Mouse (Mus musculus) hindbrain, embryonic 12.5 days (tissue): ENCODE data around the gene Gm20388. TPM values are rescaled to one million over a fixed set of nuclear protein-coding genes. Genes with fewer than 3 reads are reported as not detected.
A peak's percentile ranks its signal among the peaks of the same experiment; 100 is the strongest.

Source experiments
- ATAC-seq: fragments of 200-750 bp; cut with Nextera tagmentation; 2 replicates; pipeline ENCODE4 v1.8.0; 2017; ENCODE audit warnings: moderate TSS enrichment; ENCODE audit not compliant: low FRiP score
- H3K27ac ChIP-seq: fragments of 300-500 bp; sonication (generic); 2 replicates; pipeline ENCODE4 v1.5.1; 2016; ENCODE audit warnings: mild to moderate bottlenecking
- H3K27me3 ChIP-seq: fragments of 300-500 bp; sonication (generic); 2 replicates; pipeline ENCODE4 v1.6.1; 2016; ENCODE audit warnings: mild to moderate bottlenecking
- H3K36me3 ChIP-seq: fragments of 300-500 bp; sonication (generic); 2 replicates; pipeline ENCODE4 v1.6.1; 2016; ENCODE audit warnings: mild to moderate bottlenecking
- H3K4me1 ChIP-seq: fragments of 300-500 bp; sonication (generic); 2 replicates; pipeline ENCODE4 v1.6.1; 2016
- H3K4me2 ChIP-seq: fragments of 300-500 bp; sonication (generic); replicated peaks from 2 replicates; pipeline ENCODE4 v1.6.1; 2016; ENCODE audit warnings: mild to moderate bottlenecking
- H3K4me3 ChIP-seq: fragments of 300-500 bp; sonication (generic); 2 replicates; pipeline ENCODE4 v1.5.1; 2016; ENCODE audit warnings: mild to moderate bottlenecking
- H3K9ac ChIP-seq: fragments of 300-500 bp; sonication (generic); 2 replicates; pipeline ENCODE4 v1.6.1; 2016; ENCODE audit warnings: mild to moderate bottlenecking, moderate library complexity
- H3K9me3 ChIP-seq: fragments of 300-500 bp; sonication (generic); replicated peaks from 2 replicates; pipeline ENCODE4 v1.6.1; 2016; ENCODE audit warnings: mild to moderate bottlenecking
- WGBS: fragments of 180-500 bp; shearing (Covaris S2); methylation state at CpG from one replicate; pipeline ENCODE4 v1.1.7; 2016; 5-methylcytosine and 5-hydroxymethylcytosine counted together
- polyA plus RNA-seq: library from polyadenylated mRNA; unstranded; fragments of >200 nt; fragmentation: Nextera tagmentation; extraction: Ambion mirVana; gene quantifications from 2 replicates; pipeline ENCODE4 v1.2.1, GENCODE M21; 2016

Gm20388 gene
- polyA plus RNA-seq, 1 experiment from 2014 or later: not detected

- 0 out of 2 replicates have a peak, but pooled peaks cover 4% of the 10 kb centered on the region for H3K9me3 ChIP-seq
- H3K27me3 ChIP-seq: no peaks in the 10 kb centered on the region
- no peaks in the 10 kb centered on the region for H3K36me3 ChIP-seq
- no peak for ATAC-seq
- 81% methylated on average over 11 of the region's 11 CpGs for WGBS
- H3K4me2 ChIP-seq: no peak overlapping the region
- no peak overlapping the region for H3K27ac ChIP-seq
- no peak overlapping the region for H3K4me3 ChIP-seq
- H3K9ac ChIP-seq: no peak overlapping the region
- no peaks in the 10 kb centered on the region for H3K4me1 ChIP-seq
Measured at GRCm38 (mm10) chr8:123635671-123636070, 3725.0 kb downstream of the Gm20388 start.

GRCm38 (mm10) chr8:123643330-123644051 is 3732.8 kb downstream of the Gm20388 start:
- Histone ChIP-seq H3K4me3 (peak overlapping the region; percentile 26), H3K4me1 (no peaks in the 10 kb centered on the region), H3K4me2 (peak overlapping the region; percentile 47), H3K9me3 (0 out of 2 replicates have a peak, but pooled peaks cover 4% of the 10 kb centered on the region), H3K36me3 (no peaks in the 10 kb centered on the region), H3K9ac (peak overlapping the region; percentile 27; the same call in 1 of the 2 replicates), H3K27ac (no peak overlapping the region), H3K27me3 (peaks cover 10% of the 10 kb centered on the region; the same call in 1 of the 2 replicates)
- 15% methylated on average over 25 of the region's 25 CpGs for WGBS
- ATAC-seq: no peak

DNA sequence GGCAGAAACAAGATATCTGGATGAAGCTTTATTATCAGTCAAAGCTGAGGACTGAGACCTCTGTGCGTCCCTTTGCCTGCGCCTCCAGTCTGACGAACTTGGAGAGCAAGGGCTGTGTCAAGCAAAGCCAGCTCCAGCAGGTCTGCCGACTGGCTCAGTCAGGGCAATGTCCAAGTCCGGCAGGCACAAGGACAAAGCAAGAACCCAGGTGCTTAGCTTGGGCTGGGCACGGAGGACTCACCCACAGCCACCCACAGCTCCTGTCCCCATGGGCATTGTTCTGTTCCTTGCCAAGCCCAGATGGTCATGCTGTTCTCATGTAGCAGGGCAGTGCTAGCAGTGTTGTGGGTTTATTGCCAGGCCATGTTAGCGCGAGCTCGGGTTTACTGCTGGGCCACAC is 3734.6 kb downstream of the Gm20388 start:
- WGBS: 72% methylated on average over 9 of the region's 9 CpGs
- no peak overlapping the region for H3K4me3 ChIP-seq
- no peak for ATAC-seq

DNA sequence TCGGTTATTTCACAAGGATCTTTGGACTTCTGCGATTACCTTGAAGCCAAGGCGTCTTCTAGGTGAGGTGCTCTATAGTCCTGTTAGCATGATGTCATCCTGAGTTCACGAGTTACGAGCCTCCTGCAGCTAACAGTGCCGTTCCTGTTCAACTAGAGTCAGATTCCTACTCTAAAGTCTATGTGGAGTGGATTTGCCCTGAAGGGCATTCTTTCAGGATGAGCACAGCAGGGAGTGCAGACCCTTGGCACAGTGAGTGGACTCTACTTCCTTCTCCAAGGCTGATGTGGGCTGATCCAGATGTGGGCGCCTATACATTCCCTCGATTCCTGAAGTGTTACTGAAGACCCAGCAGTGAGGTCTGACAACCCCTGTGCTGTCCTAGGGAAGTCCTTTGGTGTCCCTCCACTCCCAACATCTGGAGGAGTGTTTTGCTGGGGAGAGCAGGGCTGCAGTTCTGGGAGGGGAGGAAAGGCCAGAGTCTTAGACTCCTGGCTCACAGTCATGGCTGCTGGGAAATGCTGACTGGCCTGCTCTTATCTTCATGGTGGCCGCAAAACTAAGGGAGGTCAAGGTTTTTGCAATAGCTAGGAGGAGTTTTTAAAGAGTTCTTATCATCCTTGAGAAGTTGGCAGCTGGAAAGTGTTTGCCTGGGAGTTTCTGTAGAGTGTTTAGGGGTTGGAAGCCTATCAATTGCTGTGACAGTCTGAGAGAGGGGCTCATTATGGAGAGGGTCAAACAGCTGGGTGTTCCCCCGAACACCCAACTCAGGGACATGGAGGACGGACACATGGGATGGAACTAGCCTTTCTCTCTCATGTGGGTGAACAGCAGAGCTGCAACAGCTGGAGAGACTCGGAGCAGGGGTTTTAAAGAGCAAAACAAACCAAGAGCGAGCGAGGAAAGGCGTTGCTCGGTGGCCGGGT is 3737.9 kb downstream of the Gm20388 start:
- Histone ChIP-seq H3K4me3 (no peak overlapping the region), H3K27ac (no peak overlapping the region), H3K36me3 (no peaks in the 10 kb centered on the region), H3K9ac (no peak overlapping the region), H3K9me3 (no peaks in the 10 kb centered on the region), H3K4me1 (no peaks in the 10 kb centered on the region; the same call in 1 of the 2 replicates), H3K27me3 (peaks cover under 1% of the 10 kb centered on the region; the same call in 1 of the 2 replicates), H3K4me2 (no peak overlapping the region)
- ATAC-seq: no peak
- 73% methylated on average over 17 of the region's 17 CpGs for WGBS

More for the DNA sequence above, 3734.6 kb downstream of the Gm20388 start:
- Histone ChIP-seq H3K27me3 (peaks cover 10% of the 10 kb centered on the region; the same call in 1 of the 2 replicates), H3K9ac (no peak overlapping the region), H3K9me3 (no peaks in the 10 kb centered on the region), H3K27ac (no peak overlapping the region), H3K36me3 (no peaks in the 10 kb centered on the region), H3K4me2 (no peak overlapping the region), H3K4me1 (no peaks in the 10 kb centered on the region)

DNA sequence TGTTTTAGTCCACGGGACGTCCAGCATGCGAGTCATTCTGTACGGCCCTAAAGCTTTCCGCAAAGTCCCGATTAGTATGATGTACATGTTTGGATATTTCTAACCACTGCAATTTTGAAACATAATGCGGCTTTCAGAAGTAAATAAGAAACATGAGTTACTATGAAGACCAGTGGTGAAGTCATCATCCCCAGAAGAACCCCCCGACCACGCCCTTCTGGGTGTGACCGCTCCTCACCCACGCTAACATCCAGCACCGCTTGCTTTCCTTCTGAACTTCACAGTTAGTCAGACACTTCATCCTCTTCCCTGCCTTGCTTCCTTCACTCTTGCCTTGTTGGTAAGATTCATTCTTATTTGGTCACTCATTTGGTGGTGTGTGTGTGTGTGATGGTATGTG is 3738.8 kb downstream of the Gm20388 start:
- ATAC-seq: no peak
- WGBS: 89% methylated on average over 12 of the region's 12 CpGs
- Histone ChIP-seq H3K9ac (no peak overlapping the region), H3K4me2 (no peak overlapping the region), H3K27ac (no peak overlapping the region), H3K27me3 (no peaks in the 10 kb centered on the region; the same call in 1 of the 2 replicates), H3K4me1 (no peaks in the 10 kb centered on the region; the same call in 1 of the 2 replicates), H3K4me3 (no peak overlapping the region), H3K36me3 (no peaks in the 10 kb centered on the region), H3K9me3 (no peaks in the 10 kb centered on the region)

GRCm38 (mm10) chr8:123651390-123652098 is 3740.9 kb downstream of the Gm20388 start:
- no peak overlapping the region for H3K4me2 ChIP-seq
- H3K27me3 ChIP-seq: no peaks in the 10 kb centered on the region
- H3K9ac ChIP-seq: no peak overlapping the region
- ATAC-seq: no peak
- H3K4me3 ChIP-seq: no peak overlapping the region
- peaks cover 14% of the 10 kb centered on the region for H3K4me1 ChIP-seq
- WGBS: 91% methylated on average over 5 of the region's 5 CpGs
- H3K27ac ChIP-seq: no peak overlapping the region
- H3K9me3 ChIP-seq: no peaks in the 10 kb centered on the region
- peaks cover 5% of the 10 kb centered on the region; the same call in 1 of the 2 replicates for H3K36me3 ChIP-seq

DNA sequence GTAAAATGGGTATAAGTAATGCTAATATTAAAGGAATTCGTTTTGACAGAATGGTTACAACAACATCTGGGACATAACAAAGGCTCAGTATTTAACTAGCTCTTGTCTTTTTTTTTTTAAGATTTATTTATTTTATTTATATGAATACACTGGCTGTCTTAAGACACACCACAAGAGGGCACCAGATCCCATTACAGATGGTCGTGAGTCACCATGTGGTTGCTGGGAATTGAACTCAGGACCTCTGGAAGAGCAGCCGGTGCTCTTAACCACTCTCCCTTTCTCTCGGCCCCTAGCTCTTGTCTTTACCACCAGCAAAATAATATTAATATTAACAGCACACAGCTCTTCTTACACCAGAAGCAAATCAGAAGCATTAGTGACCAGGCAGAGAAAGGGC is 3742.0 kb downstream of the Gm20388 start:
- H3K4me2 ChIP-seq: no peak overlapping the region
- H3K9me3 ChIP-seq: no peaks in the 10 kb centered on the region
- WGBS: 60% methylated on average over 4 of the region's 4 CpGs
- H3K27ac ChIP-seq: no peak overlapping the region
- ATAC-seq: no peak
- no peak overlapping the region for H3K4me3 ChIP-seq
- H3K4me1 ChIP-seq: peaks cover 14% of the 10 kb centered on the region
- H3K36me3 ChIP-seq: peaks cover 14% of the 10 kb centered on the region
- no peak overlapping the region for H3K9ac ChIP-seq
- no peaks in the 10 kb centered on the region for H3K27me3 ChIP-seq

DNA sequence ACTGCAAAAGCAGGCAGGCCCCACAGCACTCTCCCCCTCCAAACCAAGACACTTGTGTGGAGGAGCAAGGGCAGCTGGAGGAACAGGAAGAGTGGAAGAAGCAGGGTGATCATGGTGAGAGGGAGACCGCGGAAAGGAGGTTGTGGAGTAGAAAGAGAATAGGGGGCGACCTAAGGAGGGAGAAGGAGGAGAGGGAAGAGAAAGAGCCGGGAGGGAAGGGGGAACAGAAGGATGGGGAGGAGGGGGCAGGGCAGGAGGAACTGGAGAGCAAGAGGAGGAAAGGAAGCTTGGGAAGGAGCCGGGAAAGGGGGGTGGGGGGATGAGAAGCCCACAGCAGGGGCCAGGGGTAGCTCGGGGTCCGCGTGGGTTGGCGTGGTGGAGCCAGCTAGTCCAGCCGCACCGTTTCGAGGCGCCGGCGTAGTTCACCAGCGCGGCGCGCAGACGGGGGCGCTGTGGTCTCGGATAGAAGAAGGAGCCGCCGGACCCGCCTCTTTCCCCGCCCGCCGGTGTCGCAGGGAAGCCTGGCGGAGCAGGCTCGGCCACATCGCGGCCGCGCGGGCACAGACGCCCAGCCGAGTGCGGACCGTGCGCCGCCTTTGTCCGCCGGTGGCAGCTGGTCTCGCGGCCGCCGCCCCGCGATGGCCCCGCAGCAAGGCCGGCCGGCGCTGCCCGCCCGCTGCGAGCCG is 3742.8 kb downstream of the Gm20388 start, which contains the start of gene Rhou:
Rhou (plus strand) TSS at position 622 of the 686 bp plus-strand sequence.
- under 1% methylated on average over 35 of the region's 58 CpGs for WGBS
- ATAC-seq: peak; percentile 93
- no peaks in the 10 kb centered on the region for H3K9me3 ChIP-seq
- peak within 1 kb of the TSS; percentile 92 for H3K9ac ChIP-seq
- H3K4me2 ChIP-seq: peak within 1 kb of the TSS; percentile 66
- H3K27ac ChIP-seq: peak within 1 kb of the TSS; percentile 92
- H3K27me3 ChIP-seq: no peaks in the 10 kb centered on the region
- peak within 1 kb of the TSS; percentile 77 for H3K4me3 ChIP-seq
- peaks cover 22% of the 10 kb centered on the region for H3K36me3 ChIP-seq
- H3K4me1 ChIP-seq: peaks cover 14% of the 10 kb centered on the region

DNA sequence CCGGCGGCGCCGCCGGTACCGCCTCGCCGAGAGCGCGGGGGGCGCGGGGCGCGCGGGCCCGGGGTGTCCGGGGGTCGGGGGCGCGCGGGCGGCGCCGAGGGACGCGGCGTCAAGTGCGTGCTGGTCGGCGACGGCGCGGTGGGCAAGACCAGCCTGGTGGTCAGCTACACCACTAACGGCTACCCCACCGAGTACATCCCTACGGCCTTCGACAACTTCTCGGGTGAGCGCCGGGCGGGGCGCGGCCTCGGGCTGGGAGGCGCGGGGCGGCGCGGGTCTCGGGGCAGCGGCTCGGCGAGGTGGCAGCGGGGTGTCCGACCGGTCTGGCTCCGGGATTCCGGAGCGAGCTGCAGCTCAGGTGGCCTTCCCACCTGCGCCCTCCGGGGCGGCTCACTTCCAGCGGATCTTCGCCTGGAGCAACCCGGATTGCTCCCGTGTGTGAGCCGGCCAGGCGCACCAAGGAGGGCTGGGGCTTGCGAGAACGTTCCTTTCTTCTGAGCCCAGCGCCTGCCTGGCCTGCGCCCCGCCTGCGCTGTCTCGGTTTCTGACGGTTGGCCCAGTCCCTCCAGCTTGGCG is 3743.4 kb downstream of the Gm20388 start:
- peak overlapping the region; percentile 92 for H3K27ac ChIP-seq
- H3K4me2 ChIP-seq: peak overlapping the region; percentile 66
- under 1% methylated on average over 48 of the region's 77 CpGs for WGBS
- peak overlapping the region; percentile 77 for H3K4me3 ChIP-seq
- ATAC-seq: peak; percentile 69
- 0 out of 2 replicates have a peak, but pooled peaks cover 3% of the 10 kb centered on the region for H3K9me3 ChIP-seq
- peaks cover 28% of the 10 kb centered on the region for H3K36me3 ChIP-seq
- H3K4me1 ChIP-seq: peaks cover 14% of the 10 kb centered on the region
- peak overlapping the region; percentile 92 for H3K9ac ChIP-seq
- no peaks in the 10 kb centered on the region for H3K27me3 ChIP-seq

GRCm38 (mm10) chr8:123654763-123655162 is 3744.1 kb downstream of the Gm20388 start:
- Histone ChIP-seq H3K4me1 (peaks cover 14% of the 10 kb centered on the region), H3K36me3 (peaks cover 35% of the 10 kb centered on the region), H3K4me3 (peak overlapping the region; percentile 77), H3K9me3 (0 out of 2 replicates have a peak, but pooled peaks cover 3% of the 10 kb centered on the region), H3K4me2 (peak overlapping the region; percentile 66), H3K9ac (peak overlapping the region; percentile 92), H3K27me3 (no peaks in the 10 kb centered on the region), H3K27ac (0 out of 2 replicates have a peak overlapping the region, but pooled peaks have one; percentile 12)
- no peak for ATAC-seq
- WGBS: 9% methylated on average over 5 of the region's 5 CpGs

GRCm38 (mm10) chr8:123655351-123655779 is 3744.7 kb downstream of the Gm20388 start:
- Histone ChIP-seq H3K4me3 (peak overlapping the region; percentile 77), H3K27me3 (no peaks in the 10 kb centered on the region), H3K4me1 (peaks cover 14% of the 10 kb centered on the region), H3K9ac (peak overlapping the region; percentile 92; the same call in 1 of the 2 replicates), H3K9me3 (0 out of 2 replicates have a peak, but pooled peaks cover 3% of the 10 kb centered on the region), H3K4me2 (peak overlapping the region; percentile 66), H3K36me3 (peaks cover 39% of the 10 kb centered on the region), H3K27ac (peak overlapping the region; percentile 9; the same call in 1 of the 2 replicates)
- 3% methylated on average over 8 of the region's 8 CpGs for WGBS
- ATAC-seq: no peak
